Mouse (Mus musculus): ENCODE results near the gene Zbtb42.

Zbtb42 gene

DNA sequence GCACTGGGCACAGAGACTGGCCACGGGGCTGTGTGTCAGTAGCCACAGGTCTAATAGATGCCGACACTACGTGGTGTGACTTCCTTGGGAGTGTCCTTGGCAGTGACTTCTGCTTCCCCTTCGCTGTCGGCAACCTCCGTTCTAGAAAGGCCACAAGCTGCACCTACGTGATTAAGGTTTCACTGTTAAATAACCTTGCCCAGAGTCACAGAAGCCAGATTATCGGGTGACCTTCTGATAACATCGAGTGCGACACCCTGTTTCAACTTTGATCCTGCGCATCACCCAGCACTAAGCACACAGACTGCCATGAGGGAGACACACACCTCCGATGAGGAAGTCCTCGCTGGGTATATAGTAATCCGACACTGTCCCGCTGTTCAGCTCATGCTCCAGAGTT, 9.8 kb downstream of the Zbtb42 start:
- DNase-seq (ENCODE audit: low read depth, low spot score), result no peak

DNA sequence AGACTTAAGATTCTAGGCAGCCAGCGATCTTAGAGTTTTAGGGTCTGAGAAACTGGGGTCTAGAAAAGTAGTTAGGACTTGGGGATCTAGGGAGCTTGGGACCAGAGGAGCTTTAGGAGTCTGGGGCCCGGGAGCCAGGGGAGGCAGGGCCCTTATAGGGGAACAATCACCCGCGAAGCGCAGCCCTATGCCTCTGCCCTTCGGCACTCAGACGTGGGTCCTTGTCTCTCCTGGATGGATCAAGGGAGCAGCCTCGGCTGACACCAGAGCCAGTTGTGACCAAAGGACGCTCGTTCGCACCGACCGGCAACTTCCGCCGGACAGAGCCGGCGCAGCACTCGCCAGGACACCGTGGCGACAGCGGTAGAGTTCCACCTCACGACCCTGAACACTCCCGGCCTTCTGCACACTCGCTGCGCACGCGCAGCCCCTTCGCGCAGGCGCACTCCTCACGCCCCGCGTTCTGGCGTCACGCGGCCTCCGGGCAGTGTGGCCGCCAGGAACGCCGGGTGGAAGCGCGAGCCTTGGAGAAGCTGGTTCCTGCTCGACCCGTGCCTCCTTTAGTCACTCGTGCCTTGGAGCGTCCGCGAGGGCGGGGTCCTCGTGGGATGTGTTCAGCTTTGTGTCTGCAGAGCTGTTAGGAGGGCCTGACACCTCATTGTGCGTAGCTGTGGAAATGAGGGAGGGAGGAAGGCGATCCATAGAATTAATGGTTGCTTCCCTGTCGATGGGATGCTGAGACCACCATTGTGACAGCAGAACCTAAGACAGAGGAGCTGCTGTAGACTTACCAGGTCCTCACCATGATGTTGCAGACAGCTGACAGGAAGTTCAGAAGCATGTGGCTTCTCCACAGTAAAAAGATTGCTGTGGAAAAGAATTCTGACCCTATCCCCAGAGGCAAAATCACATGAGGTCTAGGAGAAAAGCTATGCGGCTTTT, 14.8 kb downstream of the Zbtb42 start:
- peak; percentile 92 for DNase-seq (ENCODE audit: low read depth, low spot score)

GRCm38 (mm10) chr12:112694127-112694475, 15.5 kb downstream of the Zbtb42 start:
- no peak for DNase-seq (ENCODE audit: low read depth, low spot score)

DNA sequence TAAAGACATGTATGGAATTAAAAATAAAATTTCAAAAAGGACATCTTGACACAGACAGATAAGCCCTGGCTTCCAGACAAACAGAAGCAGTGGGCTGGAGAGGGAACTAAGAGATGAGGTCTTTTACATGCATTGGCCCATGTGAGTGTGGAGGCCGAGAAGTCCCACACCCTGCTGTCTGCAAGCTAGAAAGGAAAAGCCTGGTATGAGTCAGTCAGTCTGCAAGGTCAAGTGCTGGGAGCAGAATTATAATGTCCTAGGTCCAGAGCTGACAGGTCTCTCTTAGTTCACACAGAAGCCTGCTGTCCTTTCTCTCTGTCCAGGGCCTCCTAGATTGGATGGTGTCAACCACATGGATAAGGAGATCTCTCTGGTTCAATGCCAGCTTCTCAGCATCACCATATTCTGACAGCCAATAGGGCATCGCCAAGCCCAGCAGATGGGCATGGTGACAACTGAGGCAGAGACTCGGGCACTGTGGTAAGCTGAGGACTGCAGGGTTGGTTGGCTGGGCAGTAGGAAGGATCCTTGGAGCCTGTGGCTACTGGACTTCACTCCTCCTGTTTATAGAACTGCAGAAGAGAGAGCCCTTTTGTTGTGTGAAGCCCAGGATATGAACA, 18.3 kb downstream of the Zbtb42 start:
- DNase-seq (ENCODE audit: low read depth, low spot score), result no peak

DNA sequence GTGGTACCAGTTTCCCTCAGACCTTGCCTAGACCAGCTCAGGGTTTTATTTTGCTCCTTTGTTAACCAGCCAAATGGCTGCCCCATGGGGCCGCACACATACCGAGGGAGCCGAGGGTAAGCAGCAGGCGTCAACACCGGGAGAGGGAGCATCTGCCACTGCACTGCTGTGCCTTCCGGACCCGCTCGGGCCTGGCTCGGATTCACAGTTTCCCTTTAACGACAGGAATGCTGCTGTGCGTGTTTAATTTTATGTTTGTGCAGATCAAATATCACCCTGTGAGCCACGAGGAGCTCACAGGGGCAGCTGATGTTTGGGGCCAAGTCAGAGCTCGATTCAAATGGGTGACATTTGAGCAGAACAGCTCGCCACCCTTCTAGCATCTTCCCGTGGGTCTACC, 21.9 kb downstream of the Zbtb42 start:
- no peak for DNase-seq (ENCODE audit: low read depth, low spot score)

- DNase-seq (ENCODE audit: low read depth, low spot score), result peak; percentile 39
Measured at GRCm38 (mm10) chr12:112702374-112703320, 24.0 kb downstream of the Zbtb42 start.

DNA sequence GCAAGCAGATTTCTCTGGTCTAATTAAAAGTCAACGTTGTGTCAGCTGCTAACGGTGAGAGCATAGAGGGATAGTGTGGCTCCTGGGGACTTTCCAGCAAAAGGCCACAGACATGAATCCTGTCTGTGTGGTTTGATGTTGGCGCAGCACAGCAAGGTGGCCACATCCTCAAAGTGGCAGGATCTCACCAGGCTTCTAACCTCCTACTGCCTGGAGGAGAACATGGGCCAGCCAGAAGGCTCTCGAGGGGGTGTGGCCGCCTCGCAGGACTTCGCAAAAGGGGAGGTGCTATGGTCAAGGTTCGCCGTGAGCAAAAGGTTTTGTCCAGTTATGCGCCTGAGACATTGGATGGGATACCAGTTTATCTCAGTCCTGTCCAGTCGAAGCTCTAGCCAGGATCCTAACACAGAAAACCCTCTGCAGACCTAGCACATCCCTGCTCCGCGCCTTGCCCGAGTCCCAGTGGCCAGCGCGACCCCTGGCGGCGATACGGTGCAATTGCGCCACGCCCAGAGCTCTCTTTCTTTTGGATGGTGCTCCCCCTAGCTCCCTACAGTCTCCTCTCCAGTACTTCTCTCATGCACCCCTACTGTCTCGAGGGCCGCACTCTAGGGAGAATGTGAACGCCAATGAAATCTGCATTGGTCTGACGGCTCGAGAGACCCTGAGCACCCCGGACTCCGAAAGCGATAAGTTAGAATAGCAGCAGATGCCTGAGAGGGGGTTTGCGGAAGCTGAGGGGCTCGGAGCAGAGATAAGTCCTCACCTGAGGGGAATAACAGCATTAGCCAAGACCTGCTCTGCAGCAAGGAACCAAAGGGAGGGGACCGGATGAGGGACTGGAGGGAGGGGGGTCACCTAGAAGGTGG, 28.3 kb downstream of the Zbtb42 start:
- DNase-seq (ENCODE audit: low read depth, low spot score), result peak; percentile 82

GRCm38 (mm10) chr12:112707573-112707869, 28.9 kb downstream of the Zbtb42 start:
- no peak for DNase-seq (ENCODE audit: low read depth, low spot score)

DNA sequence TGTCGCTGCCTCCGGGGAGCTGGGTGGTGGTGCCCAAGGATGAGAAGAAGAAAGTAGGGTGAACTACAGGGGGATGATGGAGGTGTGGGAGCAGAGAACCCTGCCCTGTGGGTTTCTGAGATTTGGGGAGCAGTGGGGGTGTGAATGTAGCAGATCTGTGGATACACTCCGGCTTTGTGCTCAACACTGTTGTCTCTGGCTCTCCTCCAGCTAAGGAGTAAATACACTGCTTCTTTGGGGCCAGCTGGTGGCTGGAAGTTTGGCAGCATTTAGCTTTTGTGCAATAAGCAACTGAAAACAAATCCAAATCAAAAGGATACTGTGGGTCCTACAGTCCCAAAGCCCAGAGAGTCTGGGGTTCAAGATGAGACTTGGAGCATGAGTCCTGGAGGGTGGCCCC, 35.4 kb downstream of the Zbtb42 start:
- no peak for DNase-seq (ENCODE audit: low read depth, low spot score)

DNA sequence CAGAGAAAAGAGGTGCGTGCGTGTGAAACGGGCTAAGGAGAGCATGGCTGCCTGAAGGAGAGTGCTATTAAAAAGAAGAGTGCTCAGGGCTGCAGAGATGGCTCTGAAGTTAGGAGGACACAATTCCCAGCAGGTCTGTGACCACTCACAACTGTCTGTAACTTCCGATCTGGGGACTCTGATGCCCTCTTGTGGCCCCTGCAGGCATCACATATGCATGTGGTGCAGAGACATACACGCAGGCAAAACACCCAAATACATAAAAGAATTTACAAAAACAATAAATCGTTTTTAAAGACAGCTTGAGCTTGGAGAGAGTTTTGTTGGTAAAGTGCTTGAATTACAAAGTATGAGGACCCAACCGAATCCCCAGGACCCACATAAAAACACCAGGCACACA, 38.5 kb downstream of the Zbtb42 start:
- DNase-seq (ENCODE audit: low read depth, low spot score), result peak; percentile 52

DNA sequence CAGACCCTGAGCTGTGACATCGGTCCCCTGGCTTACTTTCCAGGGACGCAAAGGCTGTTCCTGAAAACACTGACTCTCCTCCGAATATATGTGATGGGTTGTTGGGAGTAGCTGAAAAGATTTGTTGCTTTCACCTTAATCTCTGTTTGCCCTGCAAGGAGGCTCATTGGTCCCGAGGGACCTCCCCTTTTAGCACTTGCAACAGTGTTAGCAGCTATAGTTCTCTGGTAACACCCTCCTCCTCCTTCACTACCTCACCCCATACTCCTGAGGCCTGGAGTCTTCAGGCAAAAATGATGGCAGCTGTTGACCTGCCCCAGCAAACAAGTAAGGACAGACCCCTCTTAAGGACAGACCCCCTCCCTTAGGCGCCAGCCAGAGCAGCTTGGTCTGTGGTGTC, 40.4 kb downstream of the Zbtb42 start:
- no peak for DNase-seq (ENCODE audit: low read depth, low spot score)

DNA sequence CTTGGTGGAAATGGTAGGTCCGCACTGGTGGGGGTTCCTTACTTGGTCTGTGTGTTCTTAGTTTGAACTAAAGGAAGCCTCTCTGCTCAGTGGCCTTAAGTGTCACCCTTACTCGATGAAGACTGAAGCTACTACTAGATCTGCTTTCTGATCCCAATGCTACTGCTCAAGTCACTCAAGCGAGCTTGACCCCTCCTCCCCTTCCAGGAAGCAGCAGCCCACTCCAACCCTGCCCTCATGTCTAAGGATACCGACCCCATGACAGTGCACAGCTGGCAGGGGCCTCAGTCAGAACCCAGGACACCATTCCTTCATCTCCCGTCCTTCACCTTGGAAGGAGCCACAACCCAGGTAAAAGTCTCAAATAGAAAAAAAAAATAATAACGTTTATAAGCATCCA, 41.6 kb downstream of the Zbtb42 start, which contains the start of gene Cep170b:
Gene Cep170b, plus strand, starts transcription at position 240 of the 400 bp plus-strand sequence.
- no peak for DNase-seq (ENCODE audit: low read depth, low spot score)

DNA sequence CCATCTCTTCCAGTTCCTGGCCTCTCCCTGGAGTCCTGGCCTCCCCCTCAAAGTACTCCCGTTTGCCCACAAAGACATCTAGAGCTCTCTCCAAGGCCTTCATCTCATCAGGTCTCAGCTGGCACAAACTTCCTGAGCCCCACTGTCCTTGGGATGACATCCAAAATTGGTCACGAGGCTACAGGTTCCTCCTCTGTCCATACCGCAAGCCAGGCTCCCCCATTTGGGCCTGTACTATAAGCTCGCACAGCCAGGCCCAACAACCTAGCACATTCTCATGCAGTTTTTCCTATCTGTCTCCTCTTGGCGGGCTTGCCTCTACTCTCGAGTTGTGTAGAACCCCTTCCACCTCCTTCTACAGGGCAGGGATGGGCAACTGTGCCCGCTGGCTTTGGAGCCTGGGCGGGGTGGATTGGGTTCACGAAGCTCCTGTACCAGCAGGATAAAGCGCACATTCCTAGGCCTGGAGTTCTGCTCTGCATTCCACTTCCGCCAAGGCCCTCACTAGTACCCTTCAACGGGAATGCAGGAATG, 42.3 kb downstream of the Zbtb42 start:
- no peak for DNase-seq (ENCODE audit: low read depth, low spot score)

DNA sequence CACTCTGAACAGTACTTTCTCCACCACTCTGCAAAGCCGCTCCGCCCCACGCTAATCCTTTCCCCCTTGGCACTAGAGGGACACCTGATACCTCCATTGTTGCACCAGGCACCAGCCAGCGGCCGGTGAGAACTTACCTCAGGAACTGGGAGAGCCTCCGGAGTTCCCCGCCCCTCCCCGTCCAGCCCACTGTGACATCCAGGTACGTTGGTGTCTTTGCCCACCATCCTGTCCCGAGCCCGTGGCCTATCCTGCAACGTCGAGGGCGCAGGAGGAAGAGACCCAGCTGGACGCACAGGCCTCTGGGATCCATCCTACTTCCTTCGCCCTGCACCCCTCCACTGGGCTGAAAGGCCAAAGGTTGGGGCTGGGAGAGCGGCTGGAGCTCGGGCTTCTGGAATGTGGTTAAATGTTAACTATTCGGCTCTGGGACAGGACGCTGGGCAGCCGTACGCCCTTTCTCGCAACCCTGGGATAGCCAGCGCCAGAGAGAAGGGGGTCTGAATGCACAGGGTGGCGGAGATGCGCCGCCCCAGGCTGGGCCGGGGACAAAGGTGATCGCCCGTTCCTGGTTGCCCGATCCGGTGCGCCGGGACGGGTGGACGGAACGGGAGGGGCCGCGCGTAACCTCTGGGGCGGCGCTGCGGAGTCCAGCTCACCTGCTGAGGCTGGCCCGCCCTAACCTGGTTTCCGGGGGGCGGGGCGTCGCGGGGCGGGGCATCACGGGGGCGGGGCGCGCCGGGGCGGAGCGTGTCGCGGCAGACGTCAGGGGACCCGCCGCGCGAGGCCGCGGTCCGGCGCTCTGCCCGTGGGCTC, 43.0 kb downstream of the Zbtb42 start:
- DNase-seq (ENCODE audit: low read depth, low spot score), result peak; percentile 73

- DNase-seq (ENCODE audit: low read depth, low spot score), result peak; percentile 59
Measured at GRCm38 (mm10) chr12:112722240-112723027, 43.8 kb downstream of the Zbtb42 start.

- no peak for DNase-seq (ENCODE audit: low read depth, low spot score)
Measured at GRCm38 (mm10) chr12:112723028-112723330, 44.4 kb downstream of the Zbtb42 start.

DNA sequence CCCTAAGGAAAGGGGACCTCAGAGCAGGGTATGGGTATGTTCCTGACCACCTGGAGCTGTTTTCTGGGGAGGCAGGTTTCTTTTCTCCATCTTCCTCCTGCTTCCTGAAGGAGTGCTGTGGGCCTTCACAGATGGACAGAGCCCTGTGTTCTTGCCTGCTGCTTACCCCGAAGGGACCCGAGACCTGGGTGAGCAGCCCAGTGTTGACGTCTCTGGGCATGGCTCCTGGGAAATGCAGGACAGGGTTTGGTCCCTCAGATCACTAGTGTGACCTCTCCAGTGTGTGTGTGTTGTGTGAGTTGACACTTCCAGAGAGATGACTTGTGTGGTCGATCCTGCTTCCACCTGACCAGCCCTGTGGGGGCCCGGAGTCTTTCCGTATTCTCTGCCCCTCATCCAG, 44.8 kb downstream of the Zbtb42 start:
- no peak for DNase-seq (ENCODE audit: low read depth, low spot score)

- peak; percentile 77 for DNase-seq (ENCODE audit: low read depth, low spot score)
Measured at GRCm38 (mm10) chr12:112724077-112724805, 45.6 kb downstream of the Zbtb42 start.

- DNase-seq (ENCODE audit: low read depth, low spot score), result no peak
Measured at GRCm38 (mm10) chr12:112727801-112728200, 49.2 kb downstream of the Zbtb42 start.
